Mouse (Mus musculus) forebrain, embryonic 11.5 days (tissue): Measurements from ENCODE around the gene Rnf41. TPM values are rescaled to one million over a fixed set of nuclear protein-coding genes. Genes with fewer than 3 reads are reported as not detected.

ENCODE experiments used
- ATAC-seq: fragments of 200-750 bp; cut with Nextera tagmentation; replicated peaks from 2 replicates; pipeline ENCODE4 v1.8.0; 2017; ENCODE audit warnings: moderate TSS enrichment; ENCODE audit not compliant: low FRiP score
- DNase-seq: peaks from one replicate; pipeline ENCODE4 v3.0.0-alpha.2; 2017; ENCODE audit warnings: low spot score
- H3K27ac ChIP-seq: fragments of 300-500 bp; sonication (generic); 2 replicates; pipeline ENCODE4 v1.5.1; 2014; ENCODE audit warnings: low read depth, low read length
- H3K27me3 ChIP-seq: fragments of 300-500 bp; sonication (generic); 2 replicates; pipeline ENCODE4 v1.6.1; 2014; ENCODE audit warnings: mild to moderate bottlenecking, low read length, mixed read lengths; ENCODE audit not compliant: control insufficient read depth, insufficient read depth
- H3K36me3 ChIP-seq: fragments of 300-500 bp; sonication (generic); 2 replicates; pipeline ENCODE4 v1.6.1; 2014; ENCODE audit warnings: mild to moderate bottlenecking, low read length, moderate library complexity, mixed read lengths; ENCODE audit not compliant: control insufficient read depth, insufficient read depth
- H3K4me1 ChIP-seq: fragments of 300-500 bp; sonication (generic); replicated peaks from 2 replicates; pipeline ENCODE4 v1.6.1; 2014; ENCODE audit warnings: low read length, mixed read lengths; ENCODE audit not compliant: control insufficient read depth, insufficient read depth
- H3K4me2 ChIP-seq: fragments of 300-500 bp; sonication (generic); 2 replicates; pipeline ENCODE4 v1.6.1; 2014; ENCODE audit warnings: low read depth, mild to moderate bottlenecking, low read length, moderate library complexity, mixed read lengths; ENCODE audit not compliant: severe bottlenecking
- H3K4me3 ChIP-seq: fragments of 300-500 bp; sonication (generic); 2 replicates; pipeline ENCODE4 v1.5.1; 2014; ENCODE audit warnings: low read depth, low read length
- H3K9ac ChIP-seq: fragments of 300-500 bp; sonication (generic); 2 replicates; pipeline ENCODE4 v1.6.1; 2014; ENCODE audit warnings: low read length
- H3K9me3 ChIP-seq: fragments of 300-500 bp; sonication (generic); 2 replicates; pipeline ENCODE4 v1.6.1; 2016; ENCODE audit warnings: low read length, mixed read lengths; ENCODE audit not compliant: control insufficient read depth
- WGBS: fragments of 180-500 bp; shearing (Covaris S2); extraction: QIAGEN DNeasy Blood & Tissue Kit; methylation state at CpG from one replicate; pipeline ENCODE4 v1.1.7; 2014; 5-methylcytosine and 5-hydroxymethylcytosine counted together
- microRNA-seq: library from miRNA; unstranded; fragments of <30 nt; microRNA quantifications from one replicate; pipeline ENCODE4, GENCODE M21; 2016; ENCODE audit not compliant: insufficient number of aligned reads
- polyA plus RNA-seq: library from polyadenylated mRNA; unstranded; fragments of >200 nt; fragmentation: Nextera tagmentation; extraction: Ambion mirVana; gene quantifications from 2 replicates; pipeline ENCODE4 v1.2.1, GENCODE M21; 2014

The Rnf41 gene
- polyA plus RNA-seq, 1 experiment from 2014 or later: 41.5 TPM

DNA sequence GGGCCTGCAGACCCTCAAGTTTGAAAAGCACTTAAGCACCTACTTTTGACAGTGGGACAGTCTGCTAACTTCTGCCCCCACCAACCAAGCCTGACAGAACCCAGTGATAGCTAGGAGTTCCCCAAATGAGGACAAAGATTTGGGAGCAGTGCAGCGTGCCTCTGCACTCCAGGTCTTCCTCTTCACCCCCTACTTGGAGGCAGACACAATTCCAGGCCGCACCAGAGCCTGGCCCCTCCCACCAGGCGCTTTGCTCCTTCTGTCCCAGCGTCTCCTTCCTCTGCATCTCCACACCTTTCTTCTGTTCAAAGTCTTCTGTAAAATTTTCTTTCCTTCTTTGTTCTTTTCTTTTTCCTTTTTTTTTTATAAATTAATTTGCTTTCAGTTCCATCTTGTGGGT lies 78.3 kb downstream of the Rnf41 start:
- ATAC-seq (no peak), DNase-seq (no peak)
- Histone ChIP-seq H3K4me3 (no peak overlapping the region), H3K27ac (no peak overlapping the region), H3K9me3 (no peaks in the 10 kb centered on the region), H3K4me2 (no peak overlapping the region), H3K36me3 (peaks cover 25% of the 10 kb centered on the region), H3K9ac (no peak overlapping the region), H3K27me3 (no peaks in the 10 kb centered on the region), H3K4me1 (peaks cover 3% of the 10 kb centered on the region)
- WGBS: 51% methylated on average over 4 of the region's 4 CpGs

DNA sequence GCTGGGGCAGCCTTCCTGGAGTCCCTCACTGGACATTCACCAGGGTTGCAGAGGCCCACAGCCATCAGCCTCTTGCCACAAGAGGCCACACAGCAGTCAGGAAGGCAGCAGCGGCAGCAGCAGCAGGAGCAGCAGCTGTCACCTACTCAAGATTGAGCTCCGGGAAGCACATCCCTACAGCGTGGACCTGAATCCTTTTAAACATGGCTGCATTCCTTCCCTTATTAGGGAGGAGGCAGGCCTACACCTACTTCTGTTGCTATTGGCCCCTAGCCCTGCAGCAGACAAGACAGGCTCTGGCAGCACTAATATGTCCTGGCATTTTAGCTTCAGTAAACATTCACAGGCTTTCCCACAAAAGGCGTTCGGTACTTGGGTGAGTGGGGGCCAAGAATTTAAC lies 78.8 kb downstream of the Rnf41 start:
- no peak overlapping the region for H3K4me3 ChIP-seq
- peaks cover 25% of the 10 kb centered on the region for H3K36me3 ChIP-seq
- H3K27ac ChIP-seq: no peak overlapping the region
- DNase-seq (no peak), ATAC-seq (no peak)
- no peak overlapping the region for H3K9ac ChIP-seq
- H3K4me1 ChIP-seq: peaks cover 7% of the 10 kb centered on the region
- H3K4me2 ChIP-seq: no peak overlapping the region
- 83% methylated on average over 5 of the region's 5 CpGs for WGBS
- H3K9me3 ChIP-seq: no peaks in the 10 kb centered on the region
- no peaks in the 10 kb centered on the region for H3K27me3 ChIP-seq

DNA sequence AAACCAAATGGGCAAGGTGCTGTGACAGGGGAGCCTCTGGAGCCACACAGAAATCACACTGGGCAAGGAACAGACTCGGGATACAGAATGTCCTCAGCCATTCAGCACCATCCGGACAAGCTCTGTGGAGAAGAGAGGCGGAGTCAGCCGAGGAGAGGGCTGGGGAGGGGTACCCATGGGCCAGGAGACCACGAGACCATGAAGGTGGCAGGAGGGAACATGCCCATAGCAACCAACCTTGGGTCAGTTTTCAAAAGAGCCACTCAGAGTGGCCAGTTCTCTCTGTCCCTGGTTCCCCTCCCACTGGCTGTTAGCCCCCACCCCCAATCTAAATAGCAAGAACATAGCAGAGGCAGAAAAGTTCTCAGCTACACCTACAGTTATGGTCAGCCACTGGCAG lies 79.5 kb downstream of the Rnf41 start:
- Histone ChIP-seq H3K9me3 (no peaks in the 10 kb centered on the region), H3K9ac (no peak overlapping the region), H3K27me3 (no peaks in the 10 kb centered on the region), H3K36me3 (peaks cover 19% of the 10 kb centered on the region), H3K4me2 (no peak overlapping the region), H3K27ac (no peak overlapping the region; the same call in 1 of the 2 replicates), H3K4me1 (peaks cover 7% of the 10 kb centered on the region), H3K4me3 (no peak overlapping the region)
- 56% methylated on average over 5 of the region's 5 CpGs for WGBS
- DNase-seq (no peak), ATAC-seq (no peak)

Small RNA genes within 50 kb of the gene (microRNA-seq; reads per million reads assigned to microRNA genes)
- gene Gm25361 (not detected), gene Gm26308 (not detected), gene Mir6914 (not detected), gene Mir6915 (2.5 reads per million), gene Mir8105 (not detected)

Other genes with a start within 250 kb of the Rnf41 start
- gene Rbms2, start 231.4 kb upstream of the Rnf41 start, polyA plus RNA-seq: 21.7 and 22.3 TPM in 2 replicates
- gene Gls2, start 217.2 kb upstream of the Rnf41 start, polyA plus RNA-seq: 1.3 and 1.7 TPM in 2 replicates
- gene Spryd4, start 199.8 kb upstream of the Rnf41 start, polyA plus RNA-seq: 23.1 and 26.7 TPM in 2 replicates
- 0.28 and 0.55 TPM in 2 replicates for gene Mip, start 185.8 kb upstream of the Rnf41 start, polyA plus RNA-seq
- 81.7 and 89.7 TPM in 2 replicates for gene Timeless, start 179.6 kb upstream of the Rnf41 start, polyA plus RNA-seq
- 0.77 and 0.89 TPM in 2 replicates for gene Apon, start 157.6 kb upstream of the Rnf41 start, polyA plus RNA-seq
- gene Apof, start 143.0 kb upstream of the Rnf41 start, polyA plus RNA-seq: not detected in 2 replicates
- 16.1 and 16.4 TPM in 2 replicates for gene Stat2, start 141.1 kb upstream of the Rnf41 start, polyA plus RNA-seq
- gene Il23a, start 112.9 kb upstream of the Rnf41 start, polyA plus RNA-seq: not detected in 2 replicates
- 45.2 and 46.1 TPM in 2 replicates for gene Pan2, start 108.3 kb upstream of the Rnf41 start, polyA plus RNA-seq
- 222 and 224 TPM in 2 replicates for gene Cnpy2, start 89.2 kb upstream of the Rnf41 start, polyA plus RNA-seq
- gene Cs, start 73.9 kb upstream of the Rnf41 start, polyA plus RNA-seq: 263 and 278 TPM in 2 replicates
- gene Coq10a, start 42.7 kb upstream of the Rnf41 start, polyA plus RNA-seq: 21.0 and 23.1 TPM in 2 replicates
- gene Ankrd52, start 34.5 kb upstream of the Rnf41 start, polyA plus RNA-seq: 13.3 and 15.4 TPM in 2 replicates
- 0.24 TPM in 1 of 2 replicates, not detected in the other for gene Slc39a5, start 10.4 kb upstream of the Rnf41 start, polyA plus RNA-seq
- 151 TPM in 2 replicates for gene Nabp2, start 165 bp upstream of the Rnf41 start, polyA plus RNA-seq
- 139 and 144 TPM in 2 replicates for gene Smarcc2, start 47.6 kb downstream of the Rnf41 start, polyA plus RNA-seq
- gene Myl6, start 82.5 kb downstream of the Rnf41 start, polyA plus RNA-seq: 620 and 659 TPM in 2 replicates
- 3.0 and 3.4 TPM in 2 replicates for gene Myl6b, start 87.0 kb downstream of the Rnf41 start, polyA plus RNA-seq
- gene Esyt1, start 114.2 kb downstream of the Rnf41 start, polyA plus RNA-seq: 15.2 and 18.1 TPM in 2 replicates
- 16.3 and 17.5 TPM in 2 replicates for gene Zc3h10, start 136.1 kb downstream of the Rnf41 start, polyA plus RNA-seq
- 3,049 and 3,079 TPM in 2 replicates for gene Rpl41, start 137.6 kb downstream of the Rnf41 start, polyA plus RNA-seq
- 249 and 269 TPM in 2 replicates for gene Pa2g4, start 154.3 kb downstream of the Rnf41 start, polyA plus RNA-seq
- gene Erbb3, start 178.0 kb downstream of the Rnf41 start, polyA plus RNA-seq: 1.2 TPM in 2 replicates
- 576 and 629 TPM in 2 replicates for gene Rps26, start 215.1 kb downstream of the Rnf41 start, polyA plus RNA-seq
- 4.1 and 5.8 TPM in 2 replicates for gene Ikzf4, start 234.3 kb downstream of the Rnf41 start, polyA plus RNA-seq